Mouse (Mus musculus) cortical plate, adult 2 months (tissue): Measurements from ENCODE around the gene Cd46. TPM values are rescaled to one million over a fixed set of nuclear protein-coding genes. Genes with fewer than 3 reads are reported as not detected.

Source experiments
- H3K27ac ChIP-seq: fragments of 200-500 bp; 2 replicates; pipeline ENCODE4 v1.5.1; 2012; ENCODE audit warnings: low read length, control low read depth, inconsistent platforms; ENCODE audit not compliant: insufficient read depth
- H3K4me1 ChIP-seq: fragments of 200-500 bp; 2 replicates; pipeline ENCODE4 v1.6.1; 2011; ENCODE audit warnings: low read length; ENCODE audit not compliant: control insufficient read depth, insufficient read depth
- H3K4me3 ChIP-seq: fragments of 200-500 bp; 2 replicates; pipeline ENCODE4 v1.5.1; 2011; ENCODE audit warnings: mild to moderate bottlenecking, low read length, control low read depth; ENCODE audit not compliant: insufficient read depth
- CTCF ChIP-seq: fragments of 200-500 bp; IDR thresholded peaks from 2 replicates; pipeline ENCODE4 v1.5.1; 2011; ENCODE audit warnings: mild to moderate bottlenecking, control low read depth, low read length; ENCODE audit not compliant: insufficient read depth; ENCODE audit errors: extremely low read depth
- POLR2A ChIP-seq: fragments of 200-500 bp; IDR thresholded peaks from 2 replicates; pipeline ENCODE4 v1.6.1; 2011; ENCODE audit warnings: mild to moderate bottlenecking, low read length, control low read depth; ENCODE audit not compliant: insufficient read depth; ENCODE audit errors: extremely low read depth
- polyA plus RNA-seq: library from polyadenylated mRNA; depleted of rRNA; stranded (reverse); fragments of >200 nt; gene quantifications from 2 replicates; pipeline ENCODE4 v1.2.3, GENCODE M21; 2012; rRNA removed

The Cd46 gene
- polyA plus RNA-seq, 1 experiment, result 8.0 TPM

GRCm38 (mm10) chr1:195003328-195003727, 88.7 kb downstream of the Cd46 start:
- H3K4me1 ChIP-seq, result peaks cover 20% of the 10 kb centered on the region
- TF ChIP-seq POLR2A (no peak), CTCF (no peak)
- no peak overlapping the region for H3K27ac ChIP-seq
- H3K4me3 ChIP-seq, result no peak overlapping the region

DNA sequence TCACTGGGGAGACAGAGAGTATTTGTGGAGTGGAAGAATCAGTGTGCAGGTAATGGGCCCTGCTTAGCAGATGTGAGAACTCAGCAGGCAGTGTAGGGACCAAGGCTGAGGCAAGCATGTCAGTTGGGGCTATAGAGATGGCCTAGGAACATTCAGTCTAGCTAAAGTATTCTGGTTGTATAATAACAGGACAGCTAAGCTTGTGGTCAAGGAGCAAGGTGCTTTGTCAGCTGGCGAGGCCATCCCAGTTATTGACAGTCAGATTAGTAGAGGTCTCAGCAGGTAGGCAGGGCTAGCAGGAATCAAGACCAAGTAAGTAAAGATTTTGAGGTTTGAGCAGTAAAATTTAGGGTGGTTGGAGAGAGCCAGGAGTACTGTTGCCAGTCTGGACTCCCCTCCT, 93.7 kb downstream of the Cd46 start:
- H3K27ac ChIP-seq, result no peak overlapping the region
- peaks cover 8% of the 10 kb centered on the region for H3K4me1 ChIP-seq
- H3K4me3 ChIP-seq, result no peak overlapping the region
- TF ChIP-seq CTCF (no peak), POLR2A (no peak)

GRCm38 (mm10) chr1:194995196-194995595, 96.9 kb downstream of the Cd46 start:
- TF ChIP-seq CTCF (no peak), POLR2A (no peak)
- peaks cover 12% of the 10 kb centered on the region; the same call in 1 of the 2 replicates for H3K4me1 ChIP-seq
- no peak overlapping the region for H3K27ac ChIP-seq
- no peak overlapping the region for H3K4me3 ChIP-seq

- Histone ChIP-seq H3K4me1 (peaks cover 13% of the 10 kb centered on the region; the same call in 1 of the 2 replicates), H3K4me3 (no peak overlapping the region), H3K27ac (no peak overlapping the region)
- TF ChIP-seq CTCF (no peak), POLR2A (no peak)
Measured at GRCm38 (mm10) chr1:194994262-194994661, 97.8 kb downstream of the Cd46 start.

DNA sequence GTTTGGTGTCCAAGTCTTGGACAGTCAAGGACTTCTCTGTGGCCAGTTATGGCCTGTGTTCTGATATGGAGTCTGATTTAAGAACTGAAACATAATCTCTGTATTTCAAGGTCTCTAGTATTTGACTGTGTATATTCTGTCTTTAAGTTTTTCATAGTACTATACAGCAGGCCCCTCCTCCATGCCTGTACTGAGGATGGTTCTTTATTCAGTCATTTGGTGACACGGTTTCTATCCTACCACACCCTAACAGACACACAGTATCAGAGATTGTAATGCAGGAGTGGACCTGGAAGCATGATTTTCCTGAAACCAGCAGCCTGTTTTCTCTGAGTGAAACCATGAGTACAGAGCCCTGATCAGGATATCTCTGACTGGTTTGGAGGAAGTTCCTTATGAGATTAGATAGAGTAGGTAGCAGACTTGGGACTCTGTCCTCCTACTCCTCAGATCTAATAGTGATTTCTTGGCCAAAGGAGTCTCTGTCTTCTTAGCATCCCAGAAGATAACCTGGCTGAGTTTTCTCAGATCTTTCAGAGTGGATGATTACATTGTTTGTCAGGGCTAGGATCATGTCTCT, 98.5 kb downstream of the Cd46 start:
- Histone ChIP-seq H3K27ac (no peak overlapping the region), H3K4me1 (peaks cover 13% of the 10 kb centered on the region; the same call in 1 of the 2 replicates), H3K4me3 (no peak overlapping the region)
- TF ChIP-seq POLR2A (no peak), CTCF (no peak)

DNA sequence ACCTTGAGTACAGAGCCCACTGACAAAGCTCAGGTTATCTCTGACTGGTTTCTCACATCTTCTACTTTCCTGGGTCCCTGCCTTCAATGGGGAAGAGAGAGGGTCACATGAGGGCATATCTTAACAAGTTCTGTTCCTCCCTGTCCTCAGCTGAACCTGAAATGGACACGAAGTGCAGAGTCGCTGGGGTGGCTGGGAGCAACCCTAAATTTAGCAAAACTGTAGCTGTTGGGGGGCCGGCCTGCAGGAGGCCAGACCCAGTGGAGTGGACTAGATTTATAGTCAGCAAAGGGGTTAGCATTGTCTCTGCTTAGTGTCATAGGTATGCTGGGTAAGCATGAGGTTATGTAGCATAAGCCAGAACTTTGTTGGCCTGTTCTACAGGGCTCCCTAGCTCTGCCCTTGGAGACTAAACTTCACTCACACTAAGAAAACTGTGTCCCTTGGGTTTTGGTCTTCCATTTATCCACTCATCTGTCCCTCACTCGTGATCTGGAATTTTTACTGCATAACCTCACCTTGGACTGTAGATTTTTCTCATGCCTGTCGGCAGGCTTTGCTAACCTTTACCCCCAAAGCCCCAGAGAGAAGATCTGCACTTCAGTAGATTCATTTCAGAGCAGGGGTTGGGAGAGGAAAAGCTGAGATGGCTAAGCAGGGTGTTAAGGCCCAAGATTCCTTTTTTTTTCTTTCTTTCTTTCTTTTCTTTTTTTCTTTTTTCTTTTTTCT, 99.3 kb downstream of the Cd46 start:
- no peak for TF ChIP-seq POLR2A
- TF ChIP-seq CTCF, result no peak
- no peak overlapping the region for H3K27ac ChIP-seq

DNA sequence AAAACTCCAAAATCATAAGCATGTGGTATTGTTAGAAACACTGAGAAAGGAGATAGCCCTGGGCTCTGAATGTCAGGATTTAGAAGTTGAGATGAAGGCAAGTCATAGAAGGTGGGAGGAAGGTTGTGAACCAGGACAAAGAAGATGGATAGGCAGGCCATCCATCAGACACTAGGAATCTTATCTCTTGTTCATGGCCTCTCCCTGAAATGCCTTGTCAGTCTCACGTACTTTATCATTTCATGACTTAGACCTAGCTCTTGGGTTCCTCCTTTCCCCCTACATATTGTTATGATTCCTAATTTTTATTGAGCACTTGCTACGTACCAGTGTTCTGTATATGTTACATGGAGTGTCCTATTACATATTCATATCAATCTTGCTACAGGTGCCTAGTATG, 100.4 kb downstream of the Cd46 start:
- peaks cover 12% of the 10 kb centered on the region; the same call in 1 of the 2 replicates for H3K4me1 ChIP-seq
- no peak overlapping the region for H3K27ac ChIP-seq
- no peak for TF ChIP-seq POLR2A
- no peak for TF ChIP-seq CTCF
- H3K4me3 ChIP-seq, result no peak overlapping the region

More for the DNA sequence above, 99.3 kb downstream of the Cd46 start:
- H3K4me3 ChIP-seq, result no peak overlapping the region
- peaks cover 12% of the 10 kb centered on the region; the same call in 1 of the 2 replicates for H3K4me1 ChIP-seq

DNA sequence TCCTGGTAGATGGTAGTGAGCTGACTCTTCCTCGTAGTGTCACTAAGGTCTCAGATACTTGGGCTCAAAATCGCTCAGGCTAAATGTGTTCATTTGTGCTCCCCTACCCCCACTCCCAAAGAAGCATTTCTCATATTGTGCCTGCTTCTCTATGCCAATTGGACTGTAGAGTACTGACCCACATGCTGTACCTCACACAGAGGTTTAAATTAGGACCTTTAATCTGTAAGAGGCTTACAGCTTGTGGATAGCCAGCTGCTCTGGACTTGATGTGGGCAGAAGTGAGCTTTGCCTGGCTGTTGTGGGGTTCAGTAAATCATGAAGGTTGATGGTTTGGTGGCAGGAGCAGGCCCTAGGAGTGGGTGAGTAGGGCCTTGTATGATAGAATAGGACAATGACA, 101.1 kb downstream of the Cd46 start:
- Histone ChIP-seq H3K4me3 (no peak overlapping the region), H3K27ac (no peak overlapping the region)
- no peak for TF ChIP-seq POLR2A
- no peak for TF ChIP-seq CTCF

DNA sequence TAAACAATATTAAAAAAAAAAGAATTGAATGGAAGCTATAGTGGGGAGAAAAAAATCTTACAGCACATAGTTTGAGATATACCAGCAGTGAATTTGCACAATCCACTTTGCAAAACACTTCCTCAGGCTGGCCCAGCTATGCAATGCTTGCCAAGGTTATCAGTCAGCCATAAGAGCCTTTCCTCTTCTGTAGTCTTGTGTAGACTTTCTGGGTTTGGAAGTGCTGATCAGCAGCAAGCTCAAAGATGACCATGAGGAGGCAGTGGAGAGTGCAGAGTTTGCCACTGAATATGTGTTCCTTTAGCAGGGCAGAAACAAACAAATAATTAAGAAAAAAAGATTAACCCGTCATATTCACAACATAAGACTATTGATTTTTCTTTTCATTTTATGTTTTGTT, 103.0 kb downstream of the Cd46 start:
- no peak overlapping the region for H3K4me3 ChIP-seq
- TF ChIP-seq POLR2A, result no peak
- no peak for TF ChIP-seq CTCF
- no peak overlapping the region for H3K27ac ChIP-seq
- H3K4me1 ChIP-seq, result peaks cover 11% of the 10 kb centered on the region; the same call in 1 of the 2 replicates

More for the DNA sequence above, 101.1 kb downstream of the Cd46 start:
- peaks cover 12% of the 10 kb centered on the region; the same call in 1 of the 2 replicates for H3K4me1 ChIP-seq

Other genes starting within 250 kb of the Cd46 start
- gene Cd34, start 153.4 kb downstream of the Cd46 start, polyA plus RNA-seq, result 85.9 and 99.4 TPM in 2 replicates
- gene Cr1l, start 39.3 kb upstream of the Cd46 start, polyA plus RNA-seq, result 28.9 and 31.4 TPM in 2 replicates
- 0.19 and 0.29 TPM in 2 replicates for gene Cr2, start 84.5 kb upstream of the Cd46 start, polyA plus RNA-seq